Mouse (Mus musculus) heart, adult 18-20 months (tissue): ENCODE measurements around the gene Fam83c. TPM values are rescaled to one million over a fixed set of nuclear protein-coding genes. Genes with fewer than 3 reads are reported as not detected.

Source experiments
- DNase-seq, 2 experiments: peaks; one replicate each; pipeline ENCODE4 v3.0.0; 2021 to 2022; ENCODE audit warnings: mixed read lengths in 1 of 2
- total RNA-seq, 2 experiments: library from RNA; stranded (reverse); gene quantifications; 2 replicates each; pipeline ENCODE4 v1.2.3; 2021

Gene Fam83c
- total RNA-seq, 2 experiments from 2014 or later, result not detected

DNA sequence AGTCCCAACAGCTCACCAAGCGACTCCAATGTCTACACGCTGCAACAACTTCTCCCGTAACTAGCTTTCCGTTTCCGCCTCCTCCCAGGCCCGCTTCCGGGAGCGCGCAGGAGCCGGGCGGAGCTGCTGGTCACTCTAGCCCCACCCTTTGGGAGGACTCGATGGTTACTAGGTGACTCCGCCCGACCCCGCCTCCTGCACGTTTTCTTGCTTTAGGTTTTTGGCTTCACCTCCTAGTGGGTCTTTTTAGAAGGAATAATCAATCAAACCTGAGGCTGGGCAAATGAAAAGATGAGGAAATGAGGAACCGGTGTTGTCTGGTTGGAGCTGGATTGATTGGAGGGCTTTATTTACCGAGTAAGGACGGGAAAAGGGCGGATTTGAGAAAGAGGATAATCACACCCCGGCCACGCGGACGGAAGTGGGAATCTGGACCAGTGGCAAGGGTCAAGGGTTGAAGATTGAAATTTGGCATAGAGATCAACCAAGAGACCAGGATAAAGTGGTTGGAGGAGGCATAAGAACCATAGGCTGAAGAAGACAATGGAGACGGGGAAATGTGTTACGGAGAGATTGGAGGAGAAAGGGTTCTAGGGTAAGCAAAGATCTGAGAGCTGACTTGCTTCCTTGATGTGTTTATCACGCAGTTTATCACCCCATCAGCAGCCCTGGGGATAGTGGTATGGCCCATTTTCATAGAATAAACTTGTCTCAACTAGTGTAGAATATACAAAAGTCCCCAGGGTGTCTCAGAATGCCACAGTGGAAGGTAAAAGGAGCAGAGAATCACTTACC is 7.8 kb downstream of the Fam83c start, which contains the start of gene Eif6:
Gene Eif6, minus strand, starts transcription at position 296 of the 795 bp plus-strand sequence.
- DNase-seq, result peak; percentile 91 to 94

DNA sequence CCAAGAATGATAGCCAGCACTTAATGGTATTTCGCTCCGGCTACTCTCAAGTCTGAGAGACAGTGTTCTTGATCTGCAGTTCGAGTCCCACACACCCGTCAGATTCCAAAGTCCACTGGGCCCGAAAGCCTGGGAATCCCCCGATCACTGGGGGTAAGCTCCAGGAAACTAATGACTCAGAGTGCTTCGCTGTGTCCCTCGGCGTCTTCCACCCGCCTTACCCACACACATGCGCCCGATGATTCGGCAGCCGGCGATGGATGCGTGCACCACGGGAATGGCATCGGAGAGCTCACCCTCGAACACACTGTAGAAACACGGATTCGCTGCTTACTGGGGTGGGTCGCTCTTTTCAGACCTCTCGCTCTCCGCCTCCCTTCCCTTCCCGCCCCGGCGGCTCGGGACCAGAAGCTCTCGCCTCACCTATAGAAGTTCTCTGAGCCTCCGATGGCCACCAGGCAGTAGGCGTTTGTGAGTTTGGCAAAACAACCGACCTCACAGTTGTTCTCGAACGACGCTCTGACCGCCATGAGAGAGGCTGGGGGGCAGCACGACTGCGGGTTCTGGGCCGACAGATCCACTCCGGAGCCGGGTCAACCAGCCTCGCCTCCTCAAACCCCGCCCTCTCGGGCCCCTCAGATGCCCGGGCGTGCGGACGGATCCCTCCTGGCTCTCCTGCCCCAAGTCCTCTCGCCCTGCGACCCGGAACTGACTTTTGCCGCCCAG is 8.6 kb downstream of the Fam83c start:
- no peak for DNase-seq

DNA sequence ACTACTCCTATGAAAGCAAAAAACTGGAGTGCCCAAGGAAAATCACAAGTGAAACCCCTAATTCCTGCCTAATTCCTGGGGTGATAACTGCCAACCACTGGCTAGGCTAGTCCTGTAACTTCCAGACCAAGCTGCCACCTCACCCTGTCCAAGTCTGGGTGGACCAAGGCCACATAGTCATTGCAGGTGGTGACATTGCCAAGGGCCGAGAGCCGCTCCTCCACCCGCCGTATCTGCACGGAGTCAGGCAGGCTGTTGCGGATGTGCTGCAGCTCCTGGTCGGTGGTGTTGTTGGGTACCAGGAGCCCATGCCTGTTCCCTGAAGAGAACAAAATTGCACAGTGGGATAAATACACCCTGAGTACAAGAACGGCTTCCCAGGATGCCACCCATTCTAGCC is 10.9 kb downstream of the Fam83c start:
- no peak for DNase-seq

- no peak for DNase-seq
Measured at GRCm38 (mm10) chr2:155820779-155821178, 13.9 kb downstream of the Fam83c start.

DNA sequence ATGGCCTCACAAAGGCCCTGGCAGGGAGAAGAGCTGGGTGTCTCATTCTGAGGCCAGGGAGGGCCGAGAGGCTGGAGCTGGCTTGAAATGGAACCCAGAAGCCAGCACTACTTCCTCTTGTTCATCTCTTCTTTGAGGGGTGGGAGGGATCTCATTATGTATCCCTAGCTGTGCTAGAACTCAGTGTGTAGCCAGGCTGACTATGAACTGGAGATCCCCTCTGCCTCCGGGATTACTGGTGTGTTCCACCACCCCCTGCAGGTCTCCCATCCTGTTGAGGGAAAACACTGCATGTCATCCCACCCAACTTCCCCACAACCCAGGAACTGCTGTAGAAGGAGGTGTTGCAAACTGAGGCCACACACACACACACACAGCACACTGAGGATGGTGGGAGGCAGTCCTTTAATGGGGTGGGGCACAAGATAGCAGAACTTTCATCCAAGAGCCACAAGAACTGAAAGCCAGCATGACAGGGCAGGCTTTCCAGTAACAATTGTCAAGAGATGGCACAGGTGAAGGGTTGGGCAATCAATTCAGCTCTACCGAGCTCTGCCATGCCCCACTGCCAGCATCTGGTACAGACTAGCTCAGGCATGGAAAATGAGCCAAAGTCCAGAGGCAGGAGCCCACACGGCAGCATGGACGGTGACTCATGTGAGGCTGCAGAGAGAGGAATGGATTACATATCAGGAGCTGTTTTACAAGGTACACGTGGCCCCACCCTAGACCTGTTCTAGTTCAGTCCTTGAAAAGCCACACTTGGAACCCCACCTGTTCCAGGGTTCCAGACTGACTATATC is 15.0 kb downstream of the Fam83c start:
- no peak for DNase-seq

GRCm38 (mm10) chr2:155819392-155819448 is 15.4 kb downstream of the Fam83c start, which contains the start of gene BC029722:
Gene BC029722 (minus strand): TSS chr2:155819426.
- DNase-seq, result no peak

- peak; percentile 97 to 98 for DNase-seq
Measured at GRCm38 (mm10) chr2:155818596-155819391, 15.9 kb downstream of the Fam83c start.

DNA sequence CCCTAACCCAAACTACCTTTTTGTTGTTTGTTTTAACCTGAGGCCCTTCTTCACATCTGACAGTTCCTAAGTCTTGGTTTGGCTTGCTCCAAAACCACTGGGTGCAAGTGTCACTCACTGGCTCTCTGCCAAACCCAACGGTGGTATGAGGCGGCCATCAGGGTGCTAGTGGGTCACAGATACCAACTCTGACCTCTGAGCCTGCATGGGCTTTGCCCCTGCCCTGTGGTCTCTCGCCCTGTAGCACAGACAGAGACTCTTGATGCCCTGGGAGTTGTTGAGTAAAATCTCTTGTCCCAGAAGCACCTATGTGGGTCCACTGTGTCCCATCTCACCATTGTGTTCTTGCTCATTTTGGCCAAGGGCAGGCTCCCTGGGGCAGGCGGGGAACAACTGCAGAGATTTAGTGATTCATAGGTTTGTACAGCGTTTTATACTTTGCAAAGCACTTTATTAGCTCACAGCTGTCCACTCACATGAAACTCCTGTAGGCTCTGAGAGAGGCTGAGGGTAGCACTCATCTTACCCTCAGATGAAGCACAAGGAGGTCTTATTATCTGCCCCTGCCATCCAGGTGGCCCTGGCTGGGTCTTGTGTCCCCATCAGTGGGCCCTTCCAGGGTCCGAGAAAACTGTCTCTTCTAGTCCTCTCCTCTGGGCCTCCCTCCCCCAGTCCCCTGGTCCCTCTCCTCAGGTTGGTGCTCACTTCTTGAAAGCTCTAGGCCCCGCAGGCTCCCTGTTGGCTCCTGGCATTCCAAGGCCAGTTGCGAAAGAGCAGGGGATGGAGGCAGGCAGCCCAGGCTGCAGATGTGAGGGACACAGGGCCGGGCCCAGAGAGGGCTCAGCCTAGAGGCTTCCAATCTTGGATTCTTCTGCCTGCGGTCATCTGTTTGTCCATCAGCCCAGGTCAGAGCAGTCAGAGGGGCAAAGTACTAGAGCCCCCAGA is 17.1 kb downstream of the Fam83c start:
- DNase-seq, result peak; percentile 68 to 75

- no peak for DNase-seq
Measured at GRCm38 (mm10) chr2:155816179-155816578, 18.5 kb downstream of the Fam83c start.

DNA sequence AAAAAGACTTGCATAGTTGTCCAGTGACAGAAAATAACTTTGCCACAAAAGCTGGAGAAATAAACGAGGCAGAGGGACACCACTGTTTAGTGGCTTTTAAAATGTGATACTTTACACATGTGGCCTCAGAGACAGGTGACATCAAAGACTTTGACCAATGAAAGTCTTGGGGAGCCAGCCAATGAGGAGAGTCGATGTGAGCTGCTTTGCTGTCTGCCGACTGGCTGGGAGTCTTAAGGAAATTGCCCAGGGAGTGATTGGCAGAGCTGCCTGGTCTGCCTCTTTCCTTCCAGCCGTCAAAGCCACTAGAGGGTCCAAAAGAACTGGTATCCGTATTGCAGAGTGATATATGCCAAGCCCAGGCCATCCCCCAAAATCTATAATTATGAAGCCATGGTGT is 19.8 kb downstream of the Fam83c start:
- DNase-seq, result no peak

DNA sequence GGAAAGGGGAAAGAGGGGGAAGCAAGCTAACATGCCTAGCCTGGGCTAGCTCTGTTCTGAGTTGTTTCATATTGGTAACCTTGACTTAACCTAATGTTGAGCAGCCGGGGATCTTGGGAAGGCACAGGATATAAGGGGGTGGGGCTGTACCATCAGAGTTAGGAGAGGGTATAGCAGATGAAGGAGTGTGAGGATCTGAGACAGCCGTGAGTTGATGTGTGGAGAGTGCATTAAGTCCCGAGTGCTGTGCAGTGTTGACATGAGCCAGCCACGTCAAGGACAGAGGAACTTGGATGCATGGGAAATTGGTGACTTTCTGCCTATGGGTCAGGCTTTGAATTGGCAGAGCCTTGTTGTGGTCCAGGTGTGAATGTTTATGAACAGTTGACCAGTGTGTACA is 22.0 kb downstream of the Fam83c start:
- no peak for DNase-seq

DNA sequence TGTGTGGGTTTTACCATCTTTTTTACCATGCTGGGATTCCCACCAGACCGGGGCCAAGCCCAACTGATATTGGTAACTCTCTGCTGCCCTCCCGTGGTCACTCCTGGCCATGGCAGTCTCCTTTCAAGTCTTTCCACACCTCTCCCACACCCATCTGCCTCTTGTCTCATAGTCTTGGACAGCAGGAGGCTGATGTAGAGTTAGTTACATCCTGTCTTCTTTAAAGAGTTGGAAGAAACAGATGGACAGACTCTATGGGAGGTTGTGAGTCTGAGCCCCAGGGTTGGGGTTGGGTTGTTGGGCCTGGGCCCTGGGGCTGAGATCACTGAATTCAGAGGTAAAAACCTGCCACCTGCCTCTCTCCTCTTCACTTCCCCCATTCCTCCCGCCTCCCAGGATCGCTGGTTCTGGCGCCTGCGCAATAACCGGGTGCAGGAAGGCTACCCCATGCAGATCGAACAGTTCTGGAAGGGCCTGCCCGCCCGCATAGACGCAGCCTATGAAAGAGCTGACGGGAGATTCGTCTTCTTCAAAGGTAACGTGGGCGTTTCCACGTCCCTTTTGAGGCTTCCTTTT is 22.7 kb downstream of the Fam83c start:
- peak; percentile 70 to 89 for DNase-seq

- no peak for DNase-seq
Measured at GRCm38 (mm10) chr2:155809620-155810019, 25.0 kb downstream of the Fam83c start.

- DNase-seq, result no peak
Measured at GRCm38 (mm10) chr2:155807408-155807807, 27.2 kb downstream of the Fam83c start.

DNA sequence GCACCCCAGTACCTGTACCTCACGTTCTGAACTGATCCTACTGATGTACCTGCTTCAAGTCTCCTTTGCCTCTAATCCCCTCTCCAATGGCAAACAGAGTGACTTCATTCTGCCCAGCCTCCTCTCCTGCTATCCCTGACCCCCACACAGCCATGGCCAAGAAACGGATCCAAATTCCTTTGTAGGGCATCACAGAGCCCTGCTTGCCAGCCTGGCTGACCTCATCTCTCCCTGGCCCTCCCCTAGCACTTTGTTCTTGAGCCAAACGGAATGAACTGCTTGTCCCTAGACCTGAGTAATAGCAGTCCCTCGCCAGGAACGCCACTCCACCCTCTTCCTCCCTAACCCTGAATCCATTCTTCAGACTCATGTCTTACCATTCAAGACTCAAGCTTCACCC is 28.1 kb downstream of the Fam83c start:
- DNase-seq, result peak; percentile 63 to 81

DNA sequence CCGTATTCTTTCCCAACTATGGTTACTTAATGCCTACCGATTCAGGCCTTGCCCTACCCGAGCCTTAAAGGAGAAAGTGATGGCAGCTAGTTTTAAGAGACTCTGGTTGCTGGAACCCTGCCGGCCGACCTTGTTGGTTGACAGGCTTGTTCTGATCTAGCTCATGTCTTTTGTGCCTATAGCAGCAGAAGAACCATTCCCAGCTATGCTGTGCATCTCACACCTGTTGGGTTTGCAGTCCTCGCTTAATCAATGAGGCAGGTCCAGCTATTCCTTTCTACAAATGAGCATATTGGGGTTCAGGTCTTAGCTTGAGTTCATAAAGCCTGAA is 28.8 kb downstream of the Fam83c start:
- no peak for DNase-seq

- DNase-seq, result peak; percentile 57 to 67
Measured at GRCm38 (mm10) chr2:155805231-155805924, 29.3 kb downstream of the Fam83c start.

GRCm38 (mm10) chr2:155804053-155804452 is 30.6 kb downstream of the Fam83c start:
- DNase-seq, result no peak

DNA sequence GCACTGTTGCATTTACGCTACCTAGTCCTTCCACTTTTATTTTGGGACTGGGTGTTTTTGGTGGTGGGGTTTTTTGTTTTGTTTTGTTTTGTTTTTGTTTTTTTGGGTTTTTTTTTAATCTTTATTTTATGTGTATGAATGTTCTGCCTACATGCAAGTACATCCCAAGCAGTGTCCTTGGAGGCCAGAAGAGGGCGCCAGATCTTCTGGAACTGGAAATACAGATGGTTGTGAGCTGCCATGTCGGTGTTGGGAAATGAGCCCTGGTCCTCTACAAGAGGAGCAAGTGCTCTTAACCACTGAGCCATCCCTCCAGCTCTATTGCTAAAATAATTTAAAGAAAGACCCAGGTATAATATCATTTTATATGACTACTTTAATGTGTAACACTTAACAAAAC is 31.9 kb downstream of the Fam83c start:
- no peak for DNase-seq

GRCm38 (mm10) chr2:155798613-155799012 is 36.0 kb downstream of the Fam83c start:
- no peak for DNase-seq
